Mouse (Mus musculus): ENCODE data around the gene Map2k3.

Gene Map2k3

GRCm38 (mm10) chr11:60927264-60927663 is 4.6 kb upstream of the Map2k3 start:
- peak; percentile 93 to 97 for DNase-seq

- DNase-seq = no peak
These were observed 1.0 kb upstream of the Map2k3 start for GRCm38 (mm10) chr11:60930724-60931281.

- DNase-seq = peak in 1 of 2 experiments; percentile 55
These were observed 458 bp upstream of the Map2k3 start for GRCm38 (mm10) chr11:60931282-60931868.

- DNase-seq = no peak
These were observed 729 bp downstream of the Map2k3 start for GRCm38 (mm10) chr11:60932503-60933020.

GRCm38 (mm10) chr11:60933178-60933930 is 1.5 kb downstream of the Map2k3 start:
- peak; percentile 72 to 84 for DNase-seq

GRCm38 (mm10) chr11:60934795-60935194 is 3.0 kb downstream of the Map2k3 start:
- no peak for DNase-seq

- peak; percentile 64 to 66 for DNase-seq
These were observed 3.6 kb downstream of the Map2k3 start for GRCm38 (mm10) chr11:60935326-60935974.

GRCm38 (mm10) chr11:60935975-60936373 is 4.1 kb downstream of the Map2k3 start:
- no peak for DNase-seq

GRCm38 (mm10) chr11:60937611-60938010 is 5.8 kb downstream of the Map2k3 start:
- DNase-seq = no peak

GRCm38 (mm10) chr11:60939487-60939886 is 7.7 kb downstream of the Map2k3 start:
- DNase-seq = no peak

GRCm38 (mm10) chr11:60940501-60940900 is 8.7 kb downstream of the Map2k3 start:
- DNase-seq = no peak

- DNase-seq = no peak
These were observed 9.5 kb downstream of the Map2k3 start for GRCm38 (mm10) chr11:60941370-60941769.

GRCm38 (mm10) chr11:60942263-60943015 is 10.6 kb downstream of the Map2k3 start:
- no peak for DNase-seq

- no peak for DNase-seq
These were observed 13.2 kb downstream of the Map2k3 start for GRCm38 (mm10) chr11:60945003-60945402.

GRCm38 (mm10) chr11:60951896-60952295 is 20.1 kb downstream of the Map2k3 start:
- DNase-seq = no peak

- DNase-seq = no peak
These were observed 20.5 kb downstream of the Map2k3 start for GRCm38 (mm10) chr11:60952362-60952761.

GRCm38 (mm10) chr11:60952986-60953385 is 21.2 kb downstream of the Map2k3 start:
- no peak for DNase-seq

GRCm38 (mm10) chr11:60953803-60954202 is 22.0 kb downstream of the Map2k3 start:
- DNase-seq = peak; percentile 88 to 93

- DNase-seq = no peak
These were observed 22.6 kb downstream of the Map2k3 start for GRCm38 (mm10) chr11:60954255-60955104.

- no peak for DNase-seq
These were observed 24.0 kb downstream of the Map2k3 start for GRCm38 (mm10) chr11:60955621-60956383.

- no peak for DNase-seq
These were observed 27.1 kb downstream of the Map2k3 start for GRCm38 (mm10) chr11:60958948-60959347.

Measured in kidney, adult 8-10 months (tissue).